Comparison of ENCODE assay signal across 19 mouse cellular contexts in the genomic region with DNA sequence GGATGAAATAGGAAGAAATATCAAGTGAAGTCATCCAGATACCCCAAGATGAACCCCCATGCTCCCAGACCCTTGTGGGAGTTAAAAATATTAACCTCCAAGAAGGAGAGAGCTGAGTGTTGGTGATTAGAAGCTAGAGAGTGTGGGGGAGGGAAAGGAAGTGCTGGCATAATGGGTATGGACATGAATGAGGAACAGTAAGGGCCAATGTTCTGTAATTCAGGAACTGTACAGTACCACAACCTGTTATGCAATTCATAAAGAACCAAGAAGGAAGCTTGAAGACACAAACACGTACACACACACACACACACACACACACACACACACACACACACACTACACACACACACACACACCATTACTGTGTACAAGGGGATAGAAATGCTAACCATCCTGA. TPM values are rescaled to one million over a fixed set of nuclear protein-coding genes. Genes with fewer than 3 reads are reported as not detected.
DNase-seq lines count a peak whose midpoint lies in the region; ATAC-seq and TF ChIP-seq lines count a peak whose summit lies in the region.
"Had no signal": no experiment of that assay in that cellular context is flagged by ENCODE, and none has a peak within 500 bp of the region (broad histone marks: within the 10 kb centered on the region; RNA-seq: fewer than 3 reads in every experiment).

No protein-coding gene starts in this region.

- TF ChIP-seq POLR2A in heart, adult 2 months (IDR thresholded peaks at IDR 0.05; ENCODE audit: insufficient read depth, low read depth, low read length), result no peak

- DNase-seq in heart, embryonic 10.5 days (ENCODE audit: low spot score), result peak; percentile 28
- DNase-seq in heart, adult 2 months, result no peak
- DNase-seq in 416B (ENCODE audit: low read depth), result peak; percentile 62
- DNase-seq in lung, postnatal 4 days, result no peak
- DNase-seq in testis, postnatal 14 days (ENCODE audit: low spot score), result no peak
- DNase-seq: adrenal gland, postnatal 10 days; cerebellum, adult 11 months; cerebellum, adult 8-10 months; cerebellum, postnatal 14 days; gastrocnemius, postnatal 25 days; heart, postnatal 10 days; kidney, adult 2 months had no signal

- no peak overlapping the region for H3K9ac ChIP-seq in heart, adult 2 months (ENCODE audit: low read depth, low read length)
- H3K9ac ChIP-seq: embryonic facial prominence, embryonic 12.5 days; forebrain, embryonic 15.5 days; hindbrain, embryonic 15.5 days had no signal

- WGBS in heart, embryonic 10.5 days, result 83% methylated on average over 1 of the region's 1 CpGs
- WGBS in heart, adult 2 months, result 90% methylated on average over 1 of the region's 1 CpGs

- H3K27ac ChIP-seq in heart, embryonic 10.5 days, result no peak overlapping the region
- no peak overlapping the region for H3K27ac ChIP-seq in heart, adult 2 months
- H3K27ac ChIP-seq: embryonic facial prominence, embryonic 12.5 days; hindbrain, embryonic 15.5 days had no signal

- no peak for TF ChIP-seq EP300 in heart, adult 2 months (IDR thresholded peaks at IDR 0.05; ENCODE audit: insufficient read depth, low read depth, low read length)

- intact Hi-C loops in heart, adult 2 months (cut with DNase I), result no loop called here

- no peak for TF ChIP-seq CTCF in heart, adult 2 months (IDR thresholded peaks at IDR 0.05)

- no peak overlapping the region for H3K4me3 ChIP-seq in heart, embryonic 10.5 days
- no peak overlapping the region for H3K4me3 ChIP-seq in heart, adult 2 months
- H3K4me3 ChIP-seq: embryonic facial prominence, embryonic 12.5 days; forebrain, embryonic 15.5 days; hindbrain, embryonic 15.5 days had no signal

- ATAC-seq in common myeloid progenitor, adult 5-6 weeks (replicated peaks; ENCODE audit: low read depth, poor library complexity, severe bottlenecking), result peak; percentile 77
- ATAC-seq in megakaryocyte progenitor cell, adult 5-6 weeks (replicated peaks; ENCODE audit: poor library complexity), result peak; percentile 87
- ATAC-seq: forebrain, embryonic 15.5 days; intestine, embryonic 16.5 days had no signal

- peaks cover 16% of the 10 kb centered on the region; the same call in 1 of the 2 replicates for H3K36me3 ChIP-seq in heart, embryonic 10.5 days
- H3K36me3 ChIP-seq in heart, adult 2 months (ENCODE audit: control insufficient read depth, insufficient read depth, low read length), result peaks cover 5% of the 10 kb centered on the region; the same call in 1 of the 2 replicates
- H3K36me3 ChIP-seq: embryonic facial prominence, embryonic 12.5 days; forebrain, embryonic 15.5 days; G1E; hindbrain, embryonic 15.5 days had no signal

- no peaks in the 10 kb centered on the region for H3K79me2 ChIP-seq in heart, adult 2 months (replicated peaks; ENCODE audit: control insufficient read depth, insufficient read depth, low read length)

- no peaks in the 10 kb centered on the region for H3K27me3 ChIP-seq in heart, embryonic 10.5 days (ENCODE audit: insufficient read depth, poor library complexity, severe bottlenecking)
- no peaks in the 10 kb centered on the region for H3K27me3 ChIP-seq in heart, adult 2 months (ENCODE audit: control insufficient read depth, insufficient read depth, low read length)
- H3K27me3 ChIP-seq: embryonic facial prominence, embryonic 12.5 days; forebrain, embryonic 15.5 days; hindbrain, embryonic 15.5 days had no signal

- peaks cover 56% of the 10 kb centered on the region for H3K4me1 ChIP-seq in heart, embryonic 10.5 days
- peaks cover 10% of the 10 kb centered on the region for H3K4me1 ChIP-seq in heart, adult 2 months (ENCODE audit: control insufficient read depth, insufficient read depth, low read length)

- no peaks in the 10 kb centered on the region for H3K9me3 ChIP-seq in heart, embryonic 10.5 days
- H3K9me3 ChIP-seq: embryonic facial prominence, embryonic 12.5 days; forebrain, embryonic 15.5 days; G1E; hindbrain, embryonic 15.5 days had no signal

RNA-seq across cellular contexts. Expression of a gene that starts 19.8 kb away (rescaled TPM):
- polyA plus RNA-seq in heart, embryonic 10.5 days (2016; fragmentation: Nextera tagmentation; extraction: Ambion mirVana), result 101 and 175 TPM in 2 replicates
- 100 to 1,000 TPM; 135 to 147 TPM for total RNA-seq in heart, adult 2 months (2021)
- polyA plus RNA-seq in heart, adult 2 months (2012; rRNA removed), result 115 and 143 TPM in 2 replicates
- total RNA-seq in common myeloid progenitor, adult 5-6 weeks (2017), result 0.15 and 1.0 TPM in 2 replicates
- 0.20 and 0.39 TPM in 2 replicates for total RNA-seq in megakaryocyte progenitor cell, adult 5-6 weeks (2015)
- total RNA-seq in megakaryocyte progenitor cell, adult 5-6 weeks (2017), result 0.14 TPM in 1 of 2 replicates, not detected in the other
- polyA plus RNA-seq: G1E had no signal

Comparison
In these comparisons a context has a peak if more than half of its experiments do, and no peak if none do; other contexts are left out.
1. DNase-seq: peak in heart, embryonic 10.5 days (single experiment) and 416B (single experiment); none in heart, adult 2 months (0 of 2), lung, postnatal 4 days (0 of 2) and testis, postnatal 14 days (single experiment).
2. RNA of a gene that starts 19.8 kb away (total RNA-seq): 135 to 147 TPM in heart, adult 2 months; 0.15 to 1.0 TPM in common myeloid progenitor, adult 5-6 weeks and 0.14 to 0.39 TPM in megakaryocyte progenitor cell, adult 5-6 weeks; every median in the first group is over 10 times any median in the second.